Mouse (Mus musculus): ENCODE measurements at regions not wholly inside any gene's neighbourhood (a gene's known extent, or its start where the extent isn't known, plus 50 kb on each side); places are given as distances from the start of the nearest gene placed in this dataset.

GRCm38 (mm10) chr3:50983126-50983525 is 241.1 kb upstream of the Noct start:
- TF ChIP-seq GATA1 (IDR thresholded peaks at IDR 0.05; ENCODE audit: borderline replicate concordance, low read length) = no peak
- no peak for TF ChIP-seq CTCF (IDR thresholded peaks at IDR 0.05; ENCODE audit: low read depth, low read length)
- no peak for TF ChIP-seq POLR2AphosphoS5 (IDR thresholded peaks at IDR 0.05; ENCODE audit: insufficient replicate concordance, low read depth, low read length)
- TF ChIP-seq TAL1 (conservative IDR thresholded peaks at IDR 0.05; ENCODE audit: low read depth, low read length) = no peak
- TF ChIP-seq GATA2 (IDR thresholded peaks at IDR 0.05; ENCODE audit: borderline replicate concordance, low read depth, low read length) = no peak
